Mouse (Mus musculus): ENCODE measurements around the gene Mat2a. TPM values are rescaled to one million over a fixed set of nuclear protein-coding genes. Genes with fewer than 3 reads are reported as not detected.

The Mat2a gene
- total RNA-seq, 2 experiments from 2014 or later = 113 to 118 TPM

DNA sequence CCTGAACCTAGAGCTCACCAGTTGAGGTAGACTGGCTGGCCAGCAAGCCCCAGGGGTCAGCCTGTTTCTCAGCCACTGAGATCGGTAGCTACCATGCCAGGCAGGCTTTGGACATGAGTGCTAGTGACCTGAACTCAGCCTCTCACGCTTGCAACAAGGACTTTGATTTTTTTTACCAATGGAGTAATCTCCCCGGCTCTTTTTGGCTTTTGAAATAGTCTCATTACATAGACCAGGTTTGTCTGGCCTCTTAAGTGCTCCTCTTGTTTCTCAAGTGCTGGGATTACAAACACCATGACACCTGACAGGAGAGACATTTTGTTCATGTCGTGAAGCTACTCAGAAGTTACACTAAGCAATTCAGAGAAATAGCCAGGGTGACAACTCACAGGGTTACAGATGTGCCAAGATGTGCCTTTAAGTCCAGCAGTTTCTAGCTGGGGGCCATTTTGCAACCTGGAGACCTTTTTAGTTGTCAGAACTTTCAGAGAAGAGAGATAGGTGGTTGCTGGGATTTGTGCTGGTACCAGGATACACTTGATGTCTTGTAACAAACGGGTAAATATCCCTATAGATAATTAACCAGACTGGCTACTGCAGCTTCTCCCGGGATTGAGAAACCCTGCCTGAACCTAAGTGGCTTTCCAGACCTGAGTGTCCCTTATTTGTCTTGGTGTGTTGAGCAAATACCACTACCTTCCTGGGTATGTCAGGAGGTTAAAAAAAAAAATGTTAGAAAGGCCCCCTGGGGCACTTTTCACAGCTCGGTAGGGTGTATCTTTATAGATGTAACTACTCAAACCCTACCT is 23.2 kb downstream of the Mat2a start:
- DNase-seq = no peak

- DNase-seq = no peak
These were observed 24.2 kb downstream of the Mat2a start for GRCm38 (mm10) chr6:72415181-72415580.

- DNase-seq = peak; percentile 94
These were observed 25.1 kb downstream of the Mat2a start, which contains the start of gene Ggcx for GRCm38 (mm10) chr6:72414076-72414756. Gene Ggcx (plus strand): TSS chr6:72414308.

DNA sequence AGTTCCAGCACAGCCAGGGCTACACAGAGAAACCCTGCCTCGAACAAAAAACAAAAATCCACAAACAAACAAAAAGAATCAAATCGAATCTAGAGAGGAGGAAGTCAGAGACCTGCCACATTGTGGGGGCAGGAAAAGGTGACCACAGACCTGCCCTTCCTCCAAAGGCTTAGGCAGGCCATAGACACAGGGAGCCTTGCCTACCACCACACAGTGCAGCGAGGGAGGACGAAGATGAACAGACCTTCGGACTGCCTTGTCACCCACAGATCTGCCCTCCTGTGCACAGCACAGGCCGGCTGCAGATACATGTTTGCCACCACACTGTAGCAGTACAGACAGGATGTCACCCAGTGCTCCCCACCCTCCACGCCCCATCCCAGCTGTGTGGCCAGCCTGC is 28.8 kb downstream of the Mat2a start:
- DNase-seq = no peak

DNA sequence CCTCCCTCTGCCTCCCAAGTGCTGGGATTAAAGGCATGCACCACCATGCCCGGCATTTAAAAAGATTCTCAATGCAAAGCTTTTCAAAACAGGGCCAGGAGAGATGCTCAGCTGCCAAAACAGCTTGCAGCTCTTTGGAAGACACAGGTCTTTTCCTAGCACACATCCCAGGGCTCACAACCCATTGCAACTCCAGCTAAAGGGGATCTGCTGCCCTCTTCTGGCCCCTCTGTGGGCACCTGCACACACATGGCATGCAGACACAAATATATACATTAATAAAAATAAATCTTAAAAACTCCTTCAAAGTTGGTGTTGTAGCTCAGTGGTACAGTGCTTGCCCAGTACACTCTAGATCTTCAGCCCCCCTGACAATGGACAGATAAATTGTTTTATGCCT is 29.4 kb downstream of the Mat2a start:
- no peak for DNase-seq

DNA sequence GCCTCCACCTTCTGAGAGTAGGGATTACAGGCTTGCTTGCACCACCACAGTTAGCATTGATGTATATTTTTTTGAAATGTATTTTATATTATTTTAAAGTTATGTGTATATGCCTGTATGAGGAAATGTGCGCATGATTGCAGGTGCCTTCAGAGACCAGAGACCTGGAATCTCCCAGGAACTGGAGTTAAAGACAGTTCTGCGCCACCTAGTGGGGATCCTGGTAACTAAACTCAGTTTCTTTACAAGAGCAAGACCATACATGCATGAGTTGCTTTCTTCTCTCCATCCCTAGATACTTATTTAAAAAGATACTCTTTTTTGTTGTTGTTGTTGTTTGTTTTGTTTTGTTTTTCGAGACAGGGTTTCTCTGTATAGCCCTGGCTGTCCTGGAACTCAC is 29.8 kb downstream of the Mat2a start:
- DNase-seq = no peak

DNA sequence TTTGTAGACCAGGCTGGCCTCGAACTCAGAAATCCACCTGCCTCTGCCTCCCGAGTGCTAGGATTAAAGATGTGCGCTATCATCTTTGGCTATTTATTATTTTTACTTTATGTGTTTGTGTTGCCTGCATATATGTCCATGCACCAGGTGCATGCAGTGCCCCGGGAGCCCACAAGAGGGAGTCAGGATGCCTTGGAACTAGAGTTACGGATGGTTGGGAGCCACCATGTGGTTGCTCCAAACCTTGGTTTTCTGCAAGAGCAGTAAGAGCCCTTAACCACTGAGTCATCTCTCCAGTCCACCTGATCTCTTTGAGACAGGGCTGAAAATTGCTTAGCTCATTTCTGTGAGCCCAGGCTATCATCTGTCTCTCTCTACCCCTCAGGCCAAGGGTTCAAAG is 32.2 kb downstream of the Mat2a start:
- peak; percentile 58 for DNase-seq

DNA sequence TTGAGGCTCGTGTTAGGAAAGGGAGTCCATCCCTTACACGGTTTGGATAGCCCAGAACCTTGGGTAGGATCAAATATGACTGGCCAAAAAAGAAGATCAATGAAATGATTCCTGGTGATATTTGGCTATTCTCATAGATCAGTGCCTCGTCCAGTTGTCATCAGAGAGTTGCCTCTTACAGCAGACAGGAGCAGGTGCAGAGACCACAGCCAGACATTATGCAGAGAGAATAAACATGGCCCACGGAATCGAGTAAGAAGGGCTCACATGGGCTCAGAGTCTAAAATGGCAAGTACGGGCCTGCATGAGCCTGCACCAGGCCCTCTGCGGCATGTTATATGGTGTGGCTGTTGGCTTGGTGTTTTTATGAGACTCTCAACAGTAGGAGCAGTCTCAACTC is 34.0 kb downstream of the Mat2a start:
- no peak for DNase-seq

- DNase-seq = peak; percentile 36
These were observed 37.5 kb downstream of the Mat2a start for GRCm38 (mm10) chr6:72401875-72402274.

- no peak for DNase-seq
These were observed 39.4 kb downstream of the Mat2a start for GRCm38 (mm10) chr6:72399967-72400366.

GRCm38 (mm10) chr6:72396837-72397251 is 42.5 kb downstream of the Mat2a start:
- no peak for DNase-seq

- DNase-seq = no peak
These were observed 47.0 kb downstream of the Mat2a start for GRCm38 (mm10) chr6:72392341-72392740.

DNA sequence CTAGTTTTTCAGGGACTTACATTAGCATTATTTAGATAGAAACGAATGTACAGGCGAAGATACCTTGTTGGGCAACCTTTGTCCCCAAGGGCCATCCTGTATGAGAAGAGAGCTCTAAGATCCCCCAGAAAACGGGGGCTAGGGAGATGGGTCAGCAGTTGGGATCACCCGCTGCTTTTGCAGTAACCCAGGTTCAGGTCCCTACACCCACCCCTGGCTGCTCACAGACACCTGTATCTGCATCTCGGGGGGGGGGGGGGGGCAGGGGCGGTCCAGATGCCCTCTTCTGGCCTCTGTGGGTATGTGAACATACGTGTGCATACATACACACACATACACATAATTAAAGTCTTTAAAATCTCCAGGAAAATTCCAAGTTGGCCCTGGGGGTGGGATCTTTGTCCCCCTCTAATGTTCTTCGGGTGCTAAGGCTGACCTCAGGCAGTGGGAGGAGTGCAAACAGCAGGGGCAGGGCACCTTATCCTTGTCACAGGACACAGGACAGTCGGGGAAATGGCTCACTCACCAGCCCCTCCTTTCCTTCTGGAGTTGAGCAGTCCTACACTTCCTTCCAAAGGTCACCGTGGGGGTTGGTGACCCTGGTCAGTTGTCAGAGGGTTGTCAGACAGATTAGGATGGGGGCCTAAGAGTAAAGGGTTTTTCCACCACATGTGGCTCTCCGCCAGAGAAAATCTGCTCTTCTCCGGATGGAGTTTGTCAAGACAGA is 48.4 kb downstream of the Mat2a start:
- peak; percentile 48 for DNase-seq

- DNase-seq = peak; percentile 90
These were observed 49.2 kb downstream of the Mat2a start, which contains the start of gene Vamp8 for GRCm38 (mm10) chr6:72389941-72390771. Gene Vamp8 (minus strand): TSS chr6:72390703.

DNA sequence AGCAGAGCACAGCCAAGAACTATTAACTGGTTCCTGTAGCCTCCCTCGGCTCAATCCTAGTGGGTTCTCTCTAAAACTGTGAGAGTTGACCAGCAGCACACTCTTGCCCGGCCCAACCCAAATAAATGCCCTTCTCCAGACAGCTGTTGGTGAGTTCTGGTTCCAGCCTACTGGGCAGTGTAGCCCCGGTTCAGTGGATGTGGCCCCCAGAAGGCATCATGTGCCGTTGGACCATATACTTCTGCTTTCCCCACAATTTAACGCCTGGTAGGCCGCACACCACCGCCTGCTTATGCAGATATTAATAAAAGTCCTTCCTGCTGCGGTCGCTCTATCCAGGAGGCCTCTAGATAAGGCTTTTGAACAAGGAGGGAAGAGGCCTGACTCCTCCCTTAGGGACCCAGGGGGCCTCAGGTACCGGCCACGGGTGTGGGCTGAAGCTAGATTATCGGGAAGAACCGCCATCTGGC is 49.9 kb downstream of the Mat2a start:
- DNase-seq = peak; percentile 19

DNA sequence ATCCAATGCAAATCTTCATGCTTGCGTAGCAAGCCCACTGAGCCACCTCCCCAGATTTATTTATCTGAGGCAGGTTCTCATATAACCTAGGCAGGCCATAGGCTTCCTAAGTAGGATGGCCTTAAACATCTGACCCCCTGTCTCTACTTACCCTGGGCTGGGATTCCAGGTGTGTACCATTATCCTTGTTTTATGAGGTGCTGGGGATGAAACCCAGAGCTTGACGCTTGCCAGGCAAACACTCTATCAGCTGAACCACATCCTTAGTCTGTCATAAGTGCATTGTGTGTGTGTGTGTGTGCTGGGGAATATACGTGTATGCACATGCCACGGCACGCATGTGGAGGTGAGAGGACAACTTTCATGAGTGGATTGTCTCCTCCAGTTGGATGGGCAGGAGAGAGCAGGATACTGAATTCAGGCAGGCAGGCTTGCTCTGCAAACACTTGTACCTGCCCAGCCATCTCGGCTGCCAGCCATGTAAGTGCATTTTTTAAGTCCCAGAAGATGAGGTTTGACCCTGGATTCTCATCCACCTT is 50.5 kb downstream of the Mat2a start:
- DNase-seq = no peak

DNA sequence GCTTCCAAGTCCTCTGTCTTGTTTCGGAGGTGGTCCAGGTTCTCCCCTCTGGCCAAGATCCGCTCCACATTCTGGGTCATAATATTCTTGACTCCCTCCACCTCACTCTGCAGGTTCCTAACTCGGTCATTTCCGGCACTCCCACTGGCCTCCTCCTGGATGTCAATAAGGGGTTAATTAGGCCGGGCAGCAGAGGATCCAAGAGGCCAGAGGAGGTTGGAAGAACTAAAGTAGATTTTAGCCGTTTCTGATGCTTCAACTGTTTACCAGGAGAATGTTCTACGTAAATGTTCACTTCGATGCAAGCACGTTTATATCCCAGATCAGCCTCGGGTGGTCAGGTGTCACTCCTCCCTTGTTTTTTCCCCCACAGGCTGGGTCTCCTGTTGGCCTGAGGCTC is 51.1 kb downstream of the Mat2a start:
- no peak for DNase-seq

GRCm38 (mm10) chr6:72387816-72388215 is 51.5 kb downstream of the Mat2a start:
- no peak for DNase-seq

GRCm38 (mm10) chr6:72386561-72386960 is 52.8 kb downstream of the Mat2a start:
- no peak for DNase-seq

DNA sequence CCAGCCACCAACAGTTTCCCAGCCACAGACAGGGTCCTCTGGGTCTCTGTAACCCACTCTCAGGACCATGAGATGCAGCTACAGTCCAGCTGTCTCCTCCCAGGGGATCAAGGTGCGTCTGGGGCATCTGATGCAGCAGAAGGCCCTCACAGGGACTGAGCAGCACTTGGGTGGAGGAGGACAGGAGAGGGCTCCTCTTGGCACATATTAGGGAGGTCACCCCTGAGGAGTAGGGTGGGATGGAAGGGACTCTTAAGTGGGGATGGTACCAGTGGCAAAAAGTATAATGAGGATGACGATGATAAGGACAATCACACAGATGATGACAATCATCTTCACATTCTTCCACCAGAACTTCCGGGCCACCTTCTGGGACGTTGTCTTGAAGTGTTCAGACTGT is 54.1 kb downstream of the Mat2a start:
- DNase-seq = no peak

DNA sequence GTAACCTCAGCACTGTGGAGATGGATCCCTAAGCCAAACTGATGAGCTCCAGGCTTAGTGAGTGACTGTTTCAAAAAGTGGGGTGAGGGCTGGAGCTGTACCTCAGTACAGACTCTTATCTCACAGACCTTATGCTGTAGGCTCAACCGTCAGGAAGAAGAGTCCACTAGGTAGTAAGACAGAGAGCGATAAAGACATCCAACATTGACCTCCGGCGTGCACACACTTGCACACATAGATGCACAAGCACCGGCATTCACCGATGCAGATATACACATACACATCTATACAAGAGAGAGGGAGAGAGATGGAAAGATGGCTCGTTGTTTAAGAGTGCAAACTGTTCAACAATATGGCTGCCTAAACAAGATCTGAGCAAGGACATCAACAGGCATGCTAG is 55.4 kb downstream of the Mat2a start:
- DNase-seq = no peak
